Mouse (Mus musculus): ENCODE measurements around the gene Pcsk4. TPM values are rescaled to one million over a fixed set of nuclear protein-coding genes. Genes with fewer than 3 reads are reported as not detected.

The Pcsk4 gene
- polyA plus RNA-seq, 1 experiment from 2014 or later, result 2.2 TPM

GRCm38 (mm10) chr10:80317011-80317410 lies 12.3 kb downstream of the Pcsk4 start:
- ATAC-seq (ENCODE audit: low FRiP score, low read depth), result no peak
- peaks cover 70% of the 10 kb centered on the region for H3K36me3 ChIP-seq

GRCm38 (mm10) chr10:80316359-80316781 lies 12.9 kb downstream of the Pcsk4 start:
- Histone ChIP-seq H3K27ac (no peak overlapping the region), H3K4me1 (peaks cover 52% of the 10 kb centered on the region), H3K9me3 (no peaks in the 10 kb centered on the region), H3K4me2 (replicated peaks) (no peak overlapping the region; the same call in 1 of the 2 replicates), H3K27me3 (replicated peaks) (peaks cover 51% of the 10 kb centered on the region), H3K9ac (0 out of 2 replicates have a peak overlapping the region, but pooled peaks have one; percentile 29), H3K4me3 (0 out of 2 replicates have a peak overlapping the region, but pooled peaks have one; percentile 7), H3K36me3 (peaks cover 77% of the 10 kb centered on the region)
- 21% methylated on average over 11 of the region's 11 CpGs for WGBS
- ATAC-seq (ENCODE audit: low FRiP score, low read depth), result no peak

More at GRCm38 (mm10) chr10:80317011-80317410, 12.3 kb downstream of the Pcsk4 start:
- Histone ChIP-seq H3K4me3 (no peak overlapping the region), H3K27ac (no peak overlapping the region), H3K27me3 (replicated peaks) (peaks cover 47% of the 10 kb centered on the region), H3K9ac (no peak overlapping the region), H3K9me3 (no peaks in the 10 kb centered on the region), H3K4me1 (peaks cover 52% of the 10 kb centered on the region), H3K4me2 (replicated peaks) (no peak overlapping the region)
- WGBS, result 34% methylated on average over 10 of the region's 10 CpGs

- peaks cover 61% of the 10 kb centered on the region for H3K27me3 ChIP-seq (replicated peaks)
- 44% methylated on average over 27 of the region's 27 CpGs for WGBS
- H3K4me2 ChIP-seq (replicated peaks), result 0 out of 2 replicates have a peak overlapping the region, but pooled peaks have one; percentile 3
- no peaks in the 10 kb centered on the region for H3K9me3 ChIP-seq
- 0 out of 2 replicates have a peak overlapping the region, but pooled peaks have one; percentile 21 for H3K9ac ChIP-seq
- ATAC-seq (ENCODE audit: low FRiP score, low read depth), result no peak
- H3K4me1 ChIP-seq, result peaks cover 49% of the 10 kb centered on the region
- no peak overlapping the region for H3K4me3 ChIP-seq
- peaks cover 87% of the 10 kb centered on the region for H3K36me3 ChIP-seq
- no peak overlapping the region for H3K27ac ChIP-seq
These were observed 14.0 kb downstream of the Pcsk4 start for GRCm38 (mm10) chr10:80315315-80315714.

GRCm38 (mm10) chr10:80314494-80315001 lies 14.8 kb downstream of the Pcsk4 start:
- ATAC-seq (ENCODE audit: low FRiP score, low read depth), result no peak
- H3K9ac ChIP-seq, result no peak overlapping the region
- H3K36me3 ChIP-seq, result peaks cover 93% of the 10 kb centered on the region
- 54% methylated on average over 16 of the region's 16 CpGs for WGBS
- peaks cover 44% of the 10 kb centered on the region for H3K4me1 ChIP-seq
- no peak overlapping the region for H3K4me2 ChIP-seq (replicated peaks)
- H3K4me3 ChIP-seq, result no peak overlapping the region
- peaks cover 61% of the 10 kb centered on the region for H3K27me3 ChIP-seq (replicated peaks)
- no peaks in the 10 kb centered on the region for H3K9me3 ChIP-seq
- no peak overlapping the region for H3K27ac ChIP-seq

GRCm38 (mm10) chr10:80313627-80314201 lies 15.6 kb downstream of the Pcsk4 start:
- H3K27ac ChIP-seq, result no peak overlapping the region
- no peaks in the 10 kb centered on the region for H3K9me3 ChIP-seq
- H3K36me3 ChIP-seq, result peaks cover 98% of the 10 kb centered on the region
- peak overlapping the region; percentile 1; the same call in 1 of the 2 replicates for H3K4me2 ChIP-seq (replicated peaks)
- 47% methylated on average over 20 of the region's 20 CpGs for WGBS
- H3K4me1 ChIP-seq, result peaks cover 36% of the 10 kb centered on the region
- no peak overlapping the region for H3K9ac ChIP-seq
- H3K27me3 ChIP-seq (replicated peaks), result peaks cover 61% of the 10 kb centered on the region
- H3K4me3 ChIP-seq, result no peak overlapping the region
- no peak for ATAC-seq (ENCODE audit: low FRiP score, low read depth)

- Histone ChIP-seq H3K9ac (no peak overlapping the region), H3K27ac (no peak overlapping the region), H3K27me3 (replicated peaks) (peaks cover 61% of the 10 kb centered on the region), H3K36me3 (peaks cover 98% of the 10 kb centered on the region), H3K4me2 (replicated peaks) (no peak overlapping the region), H3K9me3 (no peaks in the 10 kb centered on the region), H3K4me3 (no peak overlapping the region), H3K4me1 (peaks cover 35% of the 10 kb centered on the region)
- ATAC-seq (ENCODE audit: low FRiP score, low read depth), result no peak
- 72% methylated on average over 54 of the region's 54 CpGs for WGBS
These were observed 16.5 kb downstream of the Pcsk4 start for GRCm38 (mm10) chr10:80312586-80313504.

GRCm38 (mm10) chr10:80311560-80311959 lies 17.7 kb downstream of the Pcsk4 start:
- no peak for ATAC-seq (ENCODE audit: low FRiP score, low read depth)
- peaks cover 98% of the 10 kb centered on the region for H3K36me3 ChIP-seq
- peaks cover 28% of the 10 kb centered on the region for H3K4me1 ChIP-seq
- no peak overlapping the region for H3K4me2 ChIP-seq (replicated peaks)
- H3K9ac ChIP-seq, result no peak overlapping the region
- peaks cover 59% of the 10 kb centered on the region for H3K27me3 ChIP-seq (replicated peaks)
- H3K9me3 ChIP-seq, result no peaks in the 10 kb centered on the region
- no peak overlapping the region for H3K4me3 ChIP-seq
- no peak overlapping the region for H3K27ac ChIP-seq
- 86% methylated on average over 16 of the region's 16 CpGs for WGBS

GRCm38 (mm10) chr10:80304862-80305261 lies 24.4 kb downstream of the Pcsk4 start:
- H3K9me3 ChIP-seq, result no peaks in the 10 kb centered on the region
- H3K9ac ChIP-seq, result 0 out of 2 replicates have a peak overlapping the region, but pooled peaks have one; percentile 6
- no peak overlapping the region for H3K4me3 ChIP-seq
- peaks cover 71% of the 10 kb centered on the region for H3K36me3 ChIP-seq
- H3K4me1 ChIP-seq, result peaks cover 35% of the 10 kb centered on the region
- peak overlapping the region; percentile 42 for H3K4me2 ChIP-seq (replicated peaks)
- H3K27ac ChIP-seq, result no peak overlapping the region
- 16% methylated on average over 25 of the region's 25 CpGs for WGBS
- no peak for ATAC-seq (ENCODE audit: low FRiP score, low read depth)
- H3K27me3 ChIP-seq (replicated peaks), result peaks cover 16% of the 10 kb centered on the region

GRCm38 (mm10) chr10:80304458-80304857 lies 24.8 kb downstream of the Pcsk4 start:
- H3K4me2 ChIP-seq (replicated peaks), result peak overlapping the region; percentile 42
- peaks cover 39% of the 10 kb centered on the region for H3K4me1 ChIP-seq
- peaks cover 17% of the 10 kb centered on the region for H3K27me3 ChIP-seq (replicated peaks)
- WGBS, result 20% methylated on average over 12 of the region's 12 CpGs
- H3K9ac ChIP-seq, result 0 out of 2 replicates have a peak overlapping the region, but pooled peaks have one; percentile 6
- no peak overlapping the region for H3K27ac ChIP-seq
- H3K9me3 ChIP-seq, result no peaks in the 10 kb centered on the region
- H3K4me3 ChIP-seq, result peak overlapping the region; percentile 7; the same call in 1 of the 2 replicates
- peaks cover 68% of the 10 kb centered on the region for H3K36me3 ChIP-seq
- no peak for ATAC-seq (ENCODE audit: low FRiP score, low read depth)

- Histone ChIP-seq H3K36me3 (peaks cover 48% of the 10 kb centered on the region), H3K27me3 (replicated peaks) (peaks cover 23% of the 10 kb centered on the region), H3K9me3 (no peaks in the 10 kb centered on the region), H3K9ac (peak overlapping the region; percentile 95), H3K4me1 (peaks cover 52% of the 10 kb centered on the region), H3K4me3 (peak overlapping the region; percentile 67), H3K4me2 (replicated peaks) (peak overlapping the region; percentile 86), H3K27ac (no peak overlapping the region)
- ATAC-seq (ENCODE audit: low FRiP score, low read depth), result no peak
- WGBS, result 12% methylated on average over 9 of the region's 9 CpGs
These were observed 26.8 kb downstream of the Pcsk4 start for GRCm38 (mm10) chr10:80302471-80302881.

GRCm38 (mm10) chr10:80302082-80302355 lies 27.3 kb downstream of the Pcsk4 start:
- H3K9ac ChIP-seq, result peak overlapping the region; percentile 95
- peak overlapping the region; percentile 86 for H3K4me2 ChIP-seq (replicated peaks)
- peaks cover 23% of the 10 kb centered on the region for H3K27me3 ChIP-seq (replicated peaks)
- ATAC-seq (ENCODE audit: low FRiP score, low read depth), result no peak
- H3K9me3 ChIP-seq, result no peaks in the 10 kb centered on the region
- no peak overlapping the region for H3K27ac ChIP-seq
- H3K4me1 ChIP-seq, result peaks cover 57% of the 10 kb centered on the region
- H3K4me3 ChIP-seq, result peak overlapping the region; percentile 67
- WGBS, result 52% methylated on average over 5 of the region's 5 CpGs
- peaks cover 43% of the 10 kb centered on the region for H3K36me3 ChIP-seq

Measured in neural tube, embryonic 12.5 days (tissue).